Mouse (Mus musculus) lung, postnatal 10 days (tissue): ENCODE data around the gene Derl3.
"Not testable (repeated sequence)": the region's sequence is repeated elsewhere in the genome, so short reads cannot be mapped to it uniquely, and the experiment has no call there.

Source experiments
- DNase-seq: peaks from one replicate; pipeline ENCODE4 v3.0.0; 2021

Derl3 gene

GRCm38 (mm10) chr10:75893089-75893750 is at the start of gene Derl3:
Derl3 (plus strand) TSS chr10:75893413.
- peak; percentile 95 for DNase-seq

- DNase-seq: not testable (repeated sequence)
Observed at GRCm38 (mm10) chr10:75843898-75844297, 49.3 kb upstream of the Derl3 start.

- DNase-seq: no peak
Observed at GRCm38 (mm10) chr10:75844800-75845199, 48.4 kb upstream of the Derl3 start.

- no peak for DNase-seq
Observed at GRCm38 (mm10) chr10:75845306-75845930, 47.8 kb upstream of the Derl3 start.

- DNase-seq: no peak
Observed at GRCm38 (mm10) chr10:75848382-75848781, 44.8 kb upstream of the Derl3 start.

GRCm38 (mm10) chr10:75851076-75851475 is 42.1 kb upstream of the Derl3 start:
- DNase-seq: no peak

- DNase-seq: no peak
Observed at GRCm38 (mm10) chr10:75851681-75852080, 41.5 kb upstream of the Derl3 start.

GRCm38 (mm10) chr10:75852539-75853125 is 40.6 kb upstream of the Derl3 start:
- no peak for DNase-seq

GRCm38 (mm10) chr10:75853452-75853851 is 39.8 kb upstream of the Derl3 start:
- peak; percentile 91 for DNase-seq

- DNase-seq: no peak
Observed at GRCm38 (mm10) chr10:75854096-75854495, 39.1 kb upstream of the Derl3 start.

- no peak for DNase-seq
Observed at GRCm38 (mm10) chr10:75854791-75855190, 38.4 kb upstream of the Derl3 start.

- DNase-seq: no peak
Observed at GRCm38 (mm10) chr10:75855416-75855981, 37.7 kb upstream of the Derl3 start.

GRCm38 (mm10) chr10:75856155-75856907 is 36.9 kb upstream of the Derl3 start:
- no peak for DNase-seq

GRCm38 (mm10) chr10:75856976-75857375 is 36.2 kb upstream of the Derl3 start:
- no peak for DNase-seq

- no peak for DNase-seq
Observed at GRCm38 (mm10) chr10:75857598-75857997, 35.6 kb upstream of the Derl3 start.

- peak; percentile 43 for DNase-seq
Observed at GRCm38 (mm10) chr10:75859107-75859746, 34.0 kb upstream of the Derl3 start.

- DNase-seq: peak; percentile 90
Observed at GRCm38 (mm10) chr10:75859786-75860470, 33.3 kb upstream of the Derl3 start, which contains the start of gene Mif. Mif (minus strand) TSS chr10:75860240.

GRCm38 (mm10) chr10:75860746-75861145 is 32.5 kb upstream of the Derl3 start:
- peak; percentile 34 for DNase-seq

- no peak for DNase-seq
Observed at GRCm38 (mm10) chr10:75861587-75861986, 31.6 kb upstream of the Derl3 start.

GRCm38 (mm10) chr10:75872025-75872914 is 20.9 kb upstream of the Derl3 start:
- DNase-seq: no peak
